Mouse (Mus musculus): ENCODE results near the gene Aldh2. TPM values are rescaled to one million over a fixed set of nuclear protein-coding genes. Genes with fewer than 3 reads are reported as not detected.

Aldh2 gene
- polyA plus RNA-seq, 1 experiment from 2014 or later, result 388 TPM

DNA sequence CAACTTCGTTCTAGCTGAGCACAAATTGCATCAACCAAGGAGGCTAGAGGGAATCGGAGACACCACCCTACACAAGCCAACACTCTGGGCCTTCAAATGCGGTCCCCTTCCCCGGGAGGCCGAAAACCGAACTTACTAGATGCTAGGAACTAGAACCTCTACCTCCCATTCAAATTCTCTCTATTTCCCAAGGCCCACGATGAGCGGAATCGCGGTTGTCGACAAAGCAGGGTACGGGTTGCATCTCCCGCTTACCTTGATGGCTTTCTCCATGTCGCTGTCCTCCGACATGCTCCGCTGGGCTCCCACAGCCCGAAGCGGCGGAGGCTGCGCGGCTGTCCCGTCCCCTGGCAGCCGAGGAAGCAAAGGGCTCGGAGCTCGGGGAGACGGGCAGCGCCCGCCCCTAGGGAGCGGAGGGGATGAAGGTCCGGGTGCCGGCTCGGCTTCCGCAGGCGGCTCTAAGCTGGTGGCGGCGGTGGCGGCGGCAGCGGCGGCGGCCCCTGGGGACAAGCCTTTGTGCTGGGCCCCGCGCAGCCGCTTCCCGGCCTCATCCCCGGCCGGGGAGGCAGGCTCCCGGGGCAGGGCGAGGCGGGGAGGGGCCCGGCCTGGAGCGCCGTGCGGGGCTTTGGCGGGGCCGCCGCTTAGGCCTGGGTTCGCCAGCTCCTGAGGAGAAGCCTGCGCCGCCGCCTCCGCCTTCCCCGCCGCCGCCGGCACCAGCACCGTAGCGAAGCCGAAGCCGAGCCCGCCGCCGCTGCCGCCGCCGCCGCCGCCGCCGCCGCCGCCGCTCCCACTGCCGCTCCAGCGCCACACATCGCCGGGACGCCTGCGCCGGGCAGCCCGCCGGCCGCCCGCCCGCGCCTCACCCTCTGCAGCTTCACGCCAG, 48.5 kb downstream of the Aldh2 start, which contains the start of the genes Adam1a and Gm42878:
Gene Adam1a (minus strand): TSS at position 573 of the 883 bp plus-strand sequence.
Gene Gm42878 (minus strand): TSS at position 573 of the 883 bp plus-strand sequence.
- H3K27ac ChIP-seq (ENCODE audit: low read length), result peak within 1 kb of the TSS; percentile 92
- no peaks in the 10 kb centered on the region for H3K36me3 ChIP-seq (ENCODE audit: control insufficient read depth, insufficient read depth, low read length)
- H3K9me3 ChIP-seq (ENCODE audit: control insufficient read depth, low read length), result no peaks in the 10 kb centered on the region
- peak; percentile 75 for ATAC-seq (ENCODE audit: low read depth)
- under 1% methylated on average over 70 of the region's 97 CpGs for whole genome bisulfite sequencing
- peak within 1 kb of the TSS; percentile 95 for H3K9ac ChIP-seq (ENCODE audit: low read length)
- H3K4me1 ChIP-seq (replicated peaks; ENCODE audit: control insufficient read depth, insufficient read depth, low read length), result peaks cover 16% of the 10 kb centered on the region
- peak within 1 kb of the TSS; percentile 97 for H3K4me3 ChIP-seq (ENCODE audit: low read length)
- no peaks in the 10 kb centered on the region for H3K27me3 ChIP-seq (ENCODE audit: control insufficient read depth, insufficient read depth, low read depth, low read length)
- peak within 1 kb of the TSS; percentile 72 for H3K4me2 ChIP-seq (ENCODE audit: low read depth, low read length)

- Histone ChIP-seq H3K27ac (ENCODE audit: low read length) (no peak overlapping the region), H3K27me3 (ENCODE audit: control insufficient read depth, insufficient read depth, low read depth, low read length) (no peaks in the 10 kb centered on the region), H3K4me1 (replicated peaks; ENCODE audit: control insufficient read depth, insufficient read depth, low read length) (peaks cover 16% of the 10 kb centered on the region), H3K4me3 (ENCODE audit: low read length) (no peak overlapping the region), H3K9me3 (ENCODE audit: control insufficient read depth, low read length) (no peaks in the 10 kb centered on the region), H3K36me3 (ENCODE audit: control insufficient read depth, insufficient read depth, low read length) (no peaks in the 10 kb centered on the region; the same call in 1 of the 2 replicates), H3K9ac (ENCODE audit: low read length) (no peak overlapping the region), H3K4me2 (ENCODE audit: low read depth, low read length) (no peak overlapping the region)
- no peak for ATAC-seq (ENCODE audit: low read depth)
- 81% methylated on average over 3 of the region's 3 CpGs for WGBS
Measured at GRCm38 (mm10) chr5:121543370-121543769, 50.3 kb downstream of the Aldh2 start.

DNA sequence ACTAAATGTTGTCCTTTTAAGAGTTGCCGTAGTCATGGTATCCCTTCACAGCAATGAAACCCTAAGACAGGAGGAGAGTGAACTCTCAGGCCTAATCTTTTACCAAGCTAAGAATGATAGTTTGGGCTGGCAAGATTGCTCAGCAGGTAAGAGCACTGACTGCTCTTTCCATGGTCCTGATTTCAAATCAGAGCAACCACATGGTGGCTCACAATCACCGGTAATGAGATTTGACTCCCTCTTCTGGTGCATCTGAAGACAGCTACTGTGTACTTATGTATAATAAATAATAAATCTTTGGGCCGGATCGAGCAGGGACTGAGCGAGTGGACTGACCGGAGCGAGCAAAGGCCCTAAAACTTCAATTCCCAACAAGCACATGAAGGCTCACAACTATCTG, 52.4 kb downstream of the Aldh2 start:
- Histone ChIP-seq H3K9me3 (ENCODE audit: control insufficient read depth, low read length) (no peaks in the 10 kb centered on the region), H3K4me1 (replicated peaks; ENCODE audit: control insufficient read depth, insufficient read depth, low read length) (peaks cover 12% of the 10 kb centered on the region), H3K4me2 (ENCODE audit: low read depth, low read length) (no peak overlapping the region), H3K36me3 (ENCODE audit: control insufficient read depth, insufficient read depth, low read length) (peaks cover 2% of the 10 kb centered on the region; the same call in 1 of the 2 replicates), H3K4me3 (ENCODE audit: low read length) (no peak overlapping the region), H3K9ac (ENCODE audit: low read length) (no peak overlapping the region), H3K27me3 (ENCODE audit: control insufficient read depth, insufficient read depth, low read depth, low read length) (no peaks in the 10 kb centered on the region), H3K27ac (ENCODE audit: low read length) (no peak overlapping the region)
- 76% methylated on average over 7 of the region's 7 CpGs for WGBS
- ATAC-seq (ENCODE audit: low read depth), result no peak

- no peak overlapping the region for H3K4me3 ChIP-seq (ENCODE audit: low read length)
- ATAC-seq (ENCODE audit: low read depth), result no peak
- WGBS, result 90% methylated on average over 5 of the region's 5 CpGs
- no peak overlapping the region for H3K9ac ChIP-seq (ENCODE audit: low read length)
- H3K27ac ChIP-seq (ENCODE audit: low read length), result no peak overlapping the region
- H3K27me3 ChIP-seq (ENCODE audit: control insufficient read depth, insufficient read depth, low read depth, low read length), result no peaks in the 10 kb centered on the region
- H3K4me1 ChIP-seq (replicated peaks; ENCODE audit: control insufficient read depth, insufficient read depth, low read length), result peaks cover 12% of the 10 kb centered on the region
- peaks cover 11% of the 10 kb centered on the region for H3K36me3 ChIP-seq (ENCODE audit: control insufficient read depth, insufficient read depth, low read length)
- H3K9me3 ChIP-seq (ENCODE audit: control insufficient read depth, low read length), result no peaks in the 10 kb centered on the region
- no peak overlapping the region for H3K4me2 ChIP-seq (ENCODE audit: low read depth, low read length)
Measured at GRCm38 (mm10) chr5:121540066-121540465, 53.6 kb downstream of the Aldh2 start.

GRCm38 (mm10) chr5:121537588-121537987, 56.0 kb downstream of the Aldh2 start:
- H3K4me2 ChIP-seq (ENCODE audit: low read depth, low read length), result no peak overlapping the region
- no peaks in the 10 kb centered on the region for H3K27me3 ChIP-seq (ENCODE audit: control insufficient read depth, insufficient read depth, low read depth, low read length)
- H3K36me3 ChIP-seq (ENCODE audit: control insufficient read depth, insufficient read depth, low read length), result peaks cover 29% of the 10 kb centered on the region
- H3K9ac ChIP-seq (ENCODE audit: low read length), result no peak overlapping the region
- no peaks in the 10 kb centered on the region for H3K9me3 ChIP-seq (ENCODE audit: control insufficient read depth, low read length)
- H3K4me1 ChIP-seq (replicated peaks; ENCODE audit: control insufficient read depth, insufficient read depth, low read length), result 0 out of 2 replicates have a peak, but pooled peaks cover 1% of the 10 kb centered on the region
- WGBS, result 90% methylated on average over 2 of the region's 2 CpGs
- H3K27ac ChIP-seq (ENCODE audit: low read length), result no peak overlapping the region
- ATAC-seq (ENCODE audit: low read depth), result no peak
- H3K4me3 ChIP-seq (ENCODE audit: low read length), result no peak overlapping the region

DNA sequence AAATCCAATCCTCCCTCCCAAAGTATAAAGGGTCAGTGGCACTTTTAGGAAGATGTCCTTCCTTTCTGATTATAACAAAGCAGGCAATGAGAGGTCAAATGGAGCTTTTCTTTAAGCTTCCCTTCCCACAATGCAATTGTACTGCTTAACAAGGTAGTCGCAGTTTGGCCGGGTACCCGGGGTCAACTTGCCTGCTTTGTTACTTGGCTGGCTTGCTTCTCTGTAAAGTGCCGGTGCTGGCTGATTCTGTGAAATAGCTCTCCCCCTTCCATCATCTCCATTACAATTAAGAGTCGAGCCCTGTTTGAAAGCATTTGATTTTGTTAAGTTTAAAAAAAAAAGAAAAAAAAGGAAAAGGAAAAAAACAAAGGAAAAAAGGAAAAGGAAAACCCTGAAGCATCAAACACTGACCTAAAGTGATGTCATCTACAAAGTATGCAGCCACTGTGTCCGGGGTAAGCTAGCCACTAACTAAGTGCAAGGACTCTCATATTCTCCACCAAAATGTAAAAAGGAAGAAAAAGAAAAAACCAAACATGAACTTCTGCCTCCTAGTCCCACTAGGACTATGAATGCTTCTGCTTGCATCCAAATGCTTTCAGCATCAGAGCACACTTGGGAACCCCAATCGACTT, 56.6 kb downstream of the Aldh2 start:
- H3K4me2 ChIP-seq (ENCODE audit: low read depth, low read length), result no peak overlapping the region
- no peak overlapping the region for H3K9ac ChIP-seq (ENCODE audit: low read length)
- no peak overlapping the region for H3K4me3 ChIP-seq (ENCODE audit: low read length)
- no peaks in the 10 kb centered on the region for H3K9me3 ChIP-seq (ENCODE audit: control insufficient read depth, low read length)
- H3K36me3 ChIP-seq (ENCODE audit: control insufficient read depth, insufficient read depth, low read length), result peaks cover 34% of the 10 kb centered on the region
- H3K27me3 ChIP-seq (ENCODE audit: control insufficient read depth, insufficient read depth, low read depth, low read length), result no peaks in the 10 kb centered on the region
- H3K27ac ChIP-seq (ENCODE audit: low read length), result no peak overlapping the region
- ATAC-seq (ENCODE audit: low read depth), result no peak
- 68% methylated on average over 7 of the region's 7 CpGs for WGBS
- H3K4me1 ChIP-seq (replicated peaks; ENCODE audit: control insufficient read depth, insufficient read depth, low read length), result no peaks in the 10 kb centered on the region

DNA sequence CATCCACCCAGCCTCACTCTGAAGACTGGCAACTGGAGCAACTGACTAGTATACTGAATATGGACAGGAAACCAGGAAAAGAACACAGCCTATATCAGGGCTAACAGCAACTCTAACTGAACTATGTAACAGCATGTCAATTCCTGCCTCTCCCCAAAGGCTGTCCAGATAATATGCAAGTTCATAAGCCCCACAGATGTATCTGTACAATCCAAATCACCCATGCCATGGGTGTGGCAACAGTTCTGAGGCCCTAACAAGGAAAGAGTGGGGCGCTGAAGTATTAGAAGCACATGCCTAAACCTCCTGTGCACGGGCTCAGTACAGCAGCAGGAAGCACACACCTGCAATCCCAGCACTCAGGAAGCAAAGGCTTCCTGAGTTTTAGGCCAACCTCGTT, 58.5 kb downstream of the Aldh2 start:
- H3K9me3 ChIP-seq (ENCODE audit: control insufficient read depth, low read length), result no peaks in the 10 kb centered on the region
- H3K4me1 ChIP-seq (replicated peaks; ENCODE audit: control insufficient read depth, insufficient read depth, low read length), result no peaks in the 10 kb centered on the region
- 89% methylated on average over 3 of the region's 3 CpGs for WGBS
- H3K36me3 ChIP-seq (ENCODE audit: control insufficient read depth, insufficient read depth, low read length), result peaks cover 45% of the 10 kb centered on the region
- no peaks in the 10 kb centered on the region for H3K27me3 ChIP-seq (ENCODE audit: control insufficient read depth, insufficient read depth, low read depth, low read length)
- no peak overlapping the region for H3K9ac ChIP-seq (ENCODE audit: low read length)
- H3K27ac ChIP-seq (ENCODE audit: low read length), result no peak overlapping the region
- no peak for ATAC-seq (ENCODE audit: low read depth)
- no peak overlapping the region for H3K4me2 ChIP-seq (ENCODE audit: low read depth, low read length)
- no peak overlapping the region for H3K4me3 ChIP-seq (ENCODE audit: low read length)

DNA sequence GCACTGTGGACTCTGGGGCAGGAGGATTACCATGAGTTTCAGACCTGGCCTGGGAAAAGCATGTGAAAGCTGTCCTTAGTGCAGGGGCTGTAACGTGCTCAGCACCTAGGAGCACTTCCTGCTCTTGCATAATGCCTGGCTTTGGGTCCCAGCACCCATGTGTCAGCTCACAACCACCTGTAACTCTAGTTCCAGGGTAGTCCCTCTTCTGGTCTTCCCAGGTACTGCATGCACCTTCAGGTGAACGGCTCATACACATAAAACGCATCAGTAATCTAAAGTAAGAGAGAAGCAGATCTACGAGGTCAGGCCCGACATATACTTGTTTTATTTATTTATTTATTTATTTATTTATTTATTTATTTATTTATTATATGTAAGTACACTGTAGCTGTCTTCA, 59.1 kb downstream of the Aldh2 start:
- 91% methylated on average over 5 of the region's 5 CpGs for WGBS
- no peak overlapping the region for H3K4me2 ChIP-seq (ENCODE audit: low read depth, low read length)
- no peak overlapping the region for H3K4me3 ChIP-seq (ENCODE audit: low read length)
- H3K27me3 ChIP-seq (ENCODE audit: control insufficient read depth, insufficient read depth, low read depth, low read length), result no peaks in the 10 kb centered on the region
- H3K36me3 ChIP-seq (ENCODE audit: control insufficient read depth, insufficient read depth, low read length), result peaks cover 48% of the 10 kb centered on the region
- H3K4me1 ChIP-seq (replicated peaks; ENCODE audit: control insufficient read depth, insufficient read depth, low read length), result no peaks in the 10 kb centered on the region
- no peak for ATAC-seq (ENCODE audit: low read depth)
- H3K27ac ChIP-seq (ENCODE audit: low read length), result no peak overlapping the region
- no peak overlapping the region for H3K9ac ChIP-seq (ENCODE audit: low read length)
- H3K9me3 ChIP-seq (ENCODE audit: control insufficient read depth, low read length), result no peaks in the 10 kb centered on the region

DNA sequence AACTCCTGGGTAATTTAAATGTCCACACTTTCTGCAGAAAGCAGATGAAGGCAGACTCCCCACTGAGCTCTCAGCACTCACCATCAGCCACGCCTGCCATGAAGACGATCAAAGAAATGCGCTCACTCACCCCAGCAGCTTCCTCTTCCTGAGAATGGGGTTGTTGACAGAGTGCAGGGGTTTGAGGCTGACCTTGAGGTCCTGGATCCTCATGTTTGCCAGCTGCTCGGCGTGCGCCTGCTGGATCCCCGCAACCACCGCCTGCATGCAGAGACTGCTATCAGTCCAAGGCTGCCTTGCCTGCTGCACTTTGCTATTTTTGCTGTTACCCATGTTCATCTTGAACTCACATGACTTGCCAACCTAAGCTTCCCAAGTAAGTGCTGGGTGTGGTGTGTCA, 66.7 kb downstream of the Aldh2 start:
- WGBS, result 43% methylated on average over 8 of the region's 8 CpGs

More for the DNA sequence above, 66.7 kb downstream of the Aldh2 start:
- Histone ChIP-seq H3K4me3 (ENCODE audit: low read length) (no peak overlapping the region), H3K36me3 (ENCODE audit: control insufficient read depth, insufficient read depth, low read length) (peaks cover 55% of the 10 kb centered on the region), H3K27me3 (ENCODE audit: control insufficient read depth, insufficient read depth, low read depth, low read length) (no peaks in the 10 kb centered on the region), H3K27ac (ENCODE audit: low read length) (no peak overlapping the region), H3K9me3 (ENCODE audit: control insufficient read depth, low read length) (no peaks in the 10 kb centered on the region), H3K4me2 (ENCODE audit: low read depth, low read length) (no peak overlapping the region), H3K4me1 (replicated peaks; ENCODE audit: control insufficient read depth, insufficient read depth, low read length) (no peaks in the 10 kb centered on the region; the same call in 1 of the 2 replicates), H3K9ac (ENCODE audit: low read length) (no peak overlapping the region)
- peak; percentile 77 for ATAC-seq (ENCODE audit: low read depth)
